Mouse (Mus musculus) forebrain, embryonic 12.5 days (tissue): ENCODE results near the gene Olfr1043. TPM values are rescaled to one million over a fixed set of nuclear protein-coding genes. Genes with fewer than 3 reads are reported as not detected.
"Not testable (repeated sequence)": the region's sequence is repeated elsewhere in the genome, so short reads cannot be mapped to it uniquely, and the experiment has no call there.

ENCODE experiments used
- ATAC-seq: fragments of 200-750 bp; cut with Nextera tagmentation; 2 replicates; pipeline ENCODE4 v1.8.0; 2017; ENCODE audit warnings: moderate TSS enrichment; ENCODE audit not compliant: low FRiP score
- H3K27ac ChIP-seq: fragments of 300-500 bp; sonication (generic); 2 replicates; pipeline ENCODE4 v1.5.1; 2016; ENCODE audit warnings: mild to moderate bottlenecking
- H3K27me3 ChIP-seq: fragments of 300-500 bp; sonication (generic); 2 replicates; pipeline ENCODE4 v1.6.1; 2016; ENCODE audit warnings: mild to moderate bottlenecking
- H3K36me3 ChIP-seq: fragments of 300-500 bp; sonication (generic); replicated peaks from 2 replicates; pipeline ENCODE4 v1.6.1; 2016; ENCODE audit warnings: mild to moderate bottlenecking
- H3K4me1 ChIP-seq: fragments of 300-500 bp; sonication (generic); 2 replicates; pipeline ENCODE4 v1.6.1; 2016
- H3K4me2 ChIP-seq: fragments of 300-500 bp; sonication (generic); 2 replicates; pipeline ENCODE4 v1.6.1; 2016; ENCODE audit warnings: mild to moderate bottlenecking, moderate library complexity
- H3K4me3 ChIP-seq: fragments of 300-500 bp; sonication (generic); replicated peaks from 2 replicates; pipeline ENCODE4 v1.5.1; 2016; ENCODE audit warnings: mild to moderate bottlenecking
- H3K9ac ChIP-seq: fragments of 300-500 bp; sonication (generic); 2 replicates; pipeline ENCODE4 v1.6.1; 2016; ENCODE audit warnings: mild to moderate bottlenecking
- H3K9me3 ChIP-seq: fragments of 300-500 bp; sonication (generic); 2 replicates; pipeline ENCODE4 v1.6.1; 2016
- WGBS: fragments of 180-500 bp; shearing (Covaris S2); methylation state at CpG from one replicate; pipeline ENCODE4 v1.1.7; 2016; 5-methylcytosine and 5-hydroxymethylcytosine counted together
- polyA plus RNA-seq: library from polyadenylated mRNA; unstranded; fragments of >200 nt; fragmentation: Nextera tagmentation; extraction: Ambion mirVana; gene quantifications from 2 replicates; pipeline ENCODE4 v1.2.1, GENCODE M21; 2016

The Olfr1043 gene
- not detected in 2 replicates for polyA plus RNA-seq

DNA sequence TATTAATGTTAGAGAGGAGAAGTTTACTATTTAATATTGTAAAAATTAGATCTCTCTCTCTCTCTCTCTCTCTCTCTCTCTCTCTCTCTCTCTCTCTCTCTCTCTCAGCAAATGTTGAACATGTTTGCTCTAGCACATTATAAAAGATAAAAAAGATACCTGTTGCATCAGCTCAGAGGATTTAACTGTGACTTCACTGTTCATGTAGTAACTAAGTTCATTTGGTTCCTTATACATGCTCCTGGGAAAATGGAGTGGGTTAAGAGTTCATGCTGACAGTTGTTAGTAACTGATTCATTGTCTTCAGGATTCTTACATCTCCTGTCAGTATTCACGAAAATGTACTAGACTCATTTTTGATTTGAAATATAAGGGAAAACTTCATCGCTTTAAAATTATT lies at the start of gene Olfr1043:
Olfr1043 (minus strand) TSS at position 101 of the 400 bp plus-strand sequence.
- Histone ChIP-seq H3K36me3 (no peaks in the 10 kb centered on the region), H3K9me3 (no peaks in the 10 kb centered on the region), H3K27ac (no peak within 1 kb of the TSS), H3K9ac (no peak within 1 kb of the TSS), H3K4me1 (no peaks in the 10 kb centered on the region), H3K4me2 (no peak within 1 kb of the TSS), H3K4me3 (no peak within 1 kb of the TSS), H3K27me3 (no peaks in the 10 kb centered on the region)
- no peak for ATAC-seq
- 90% methylated on average over 2 of the region's 2 CpGs for WGBS

DNA sequence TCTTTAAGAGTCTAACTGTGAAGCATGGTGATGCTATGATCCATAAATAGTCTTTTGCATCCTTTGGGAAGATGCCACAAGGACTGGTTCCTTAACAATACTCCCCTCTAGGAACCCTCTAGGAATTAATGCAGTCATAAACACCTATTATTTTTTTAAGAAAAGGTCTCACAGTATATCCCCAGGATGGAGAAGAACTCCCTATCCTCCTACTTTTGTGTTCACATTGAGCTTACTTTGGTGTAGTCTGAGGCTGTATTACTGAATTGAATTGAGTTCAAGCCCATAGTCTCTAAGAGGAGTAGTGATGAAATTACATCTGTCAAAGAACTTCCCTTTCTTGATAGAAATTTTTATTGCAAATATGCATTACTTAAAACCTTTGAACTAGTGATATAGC lies 35.6 kb upstream of the Olfr1043 start, which contains the start of gene Olfr1045:
Olfr1045 (minus strand) TSS at position 101 of the 400 bp plus-strand sequence.
- Histone ChIP-seq H3K27ac (no peak within 1 kb of the TSS), H3K9ac (no peak within 1 kb of the TSS), H3K4me1 (no peaks in the 10 kb centered on the region), H3K4me2 (no peak within 1 kb of the TSS), H3K27me3 (no peaks in the 10 kb centered on the region), H3K4me3 (no peak within 1 kb of the TSS), H3K36me3 (no peaks in the 10 kb centered on the region), H3K9me3 (no peaks in the 10 kb centered on the region)
- no peak for ATAC-seq

DNA sequence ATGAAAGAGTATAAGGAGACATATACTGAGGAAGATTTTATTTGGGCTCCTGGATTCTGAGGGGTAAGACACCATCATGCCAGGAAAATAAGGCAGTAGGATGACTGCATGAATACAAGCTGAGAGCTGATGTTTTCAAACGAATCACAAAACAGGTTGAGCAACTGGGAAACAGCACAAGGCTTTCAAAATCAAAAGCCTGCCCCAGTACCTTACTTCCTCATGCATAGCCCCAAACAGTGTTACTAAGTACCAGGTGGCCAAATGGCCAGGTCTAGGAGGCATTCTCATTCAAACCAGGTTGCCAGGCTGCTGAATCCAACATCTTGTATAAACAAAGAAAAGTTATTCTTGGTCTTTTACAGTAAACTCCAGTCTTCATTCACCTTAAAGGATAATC lies 28.5 kb upstream of the Olfr1043 start:
- Histone ChIP-seq H3K27me3 (no peaks in the 10 kb centered on the region), H3K27ac (no peak overlapping the region), H3K9ac (no peak overlapping the region), H3K4me2 (no peak overlapping the region), H3K9me3 (no peaks in the 10 kb centered on the region), H3K4me3 (no peak overlapping the region), H3K36me3 (no peaks in the 10 kb centered on the region), H3K4me1 (no peaks in the 10 kb centered on the region)
- 44% methylated on average over 1 of the region's 1 CpGs for WGBS
- no peak for ATAC-seq

DNA sequence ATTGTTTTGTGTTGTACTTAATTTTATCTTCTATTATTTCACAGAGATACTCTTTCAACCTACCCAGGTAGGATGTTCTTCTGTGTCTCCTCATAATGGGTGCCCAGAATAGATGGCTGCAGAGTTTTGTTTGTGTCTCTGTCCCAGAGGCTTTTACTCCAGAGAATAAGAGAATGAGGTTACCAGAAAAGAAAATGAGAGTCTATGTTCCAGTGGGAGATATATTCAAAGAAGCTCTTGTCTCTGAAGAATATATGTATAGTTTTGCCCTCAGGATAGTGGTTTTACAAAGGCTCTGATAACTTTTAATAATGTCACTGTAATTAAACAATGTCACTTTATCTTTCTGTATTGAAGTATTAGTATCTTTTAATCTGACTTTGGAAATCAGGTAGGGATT lies 18.3 kb upstream of the Olfr1043 start, which contains the start of gene Olfr52:
Olfr52 (minus strand) TSS at position 101 of the 400 bp plus-strand sequence.
- H3K27ac ChIP-seq: no peak within 1 kb of the TSS
- H3K4me2 ChIP-seq: no peak within 1 kb of the TSS
- no peak for ATAC-seq
- no peak within 1 kb of the TSS for H3K4me3 ChIP-seq
- H3K4me1 ChIP-seq: no peaks in the 10 kb centered on the region
- H3K9me3 ChIP-seq: no peaks in the 10 kb centered on the region
- no peak within 1 kb of the TSS for H3K9ac ChIP-seq
- no peaks in the 10 kb centered on the region for H3K36me3 ChIP-seq
- H3K27me3 ChIP-seq: no peaks in the 10 kb centered on the region

DNA sequence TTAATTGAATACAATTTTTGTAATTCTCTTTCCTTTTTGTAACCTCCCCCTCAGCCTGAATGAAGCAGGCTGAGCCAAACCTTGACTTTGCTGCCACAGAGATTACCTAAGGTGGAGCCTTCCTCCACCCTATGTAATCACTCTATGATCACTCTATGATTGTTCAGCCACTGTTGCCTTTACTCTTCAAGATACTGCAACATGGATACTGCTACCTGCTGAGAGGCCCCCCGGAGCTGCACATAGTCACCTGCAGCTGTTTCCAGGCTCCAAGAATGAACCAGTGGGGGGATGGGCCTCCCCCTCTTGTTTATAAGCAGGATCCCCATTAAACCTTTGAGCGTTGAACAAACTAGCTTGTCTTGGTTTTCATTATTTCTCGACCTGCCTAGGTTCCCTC lies 12.6 kb upstream of the Olfr1043 start:
- no peaks in the 10 kb centered on the region for H3K36me3 ChIP-seq
- H3K9me3 ChIP-seq: no peaks in the 10 kb centered on the region
- H3K4me1 ChIP-seq: no peaks in the 10 kb centered on the region
- no peak for ATAC-seq
- H3K27ac ChIP-seq: no peak overlapping the region
- 77% methylated on average over 3 of the region's 3 CpGs for WGBS
- no peak overlapping the region for H3K4me2 ChIP-seq
- H3K4me3 ChIP-seq: no peak overlapping the region
- H3K9ac ChIP-seq: no peak overlapping the region
- no peaks in the 10 kb centered on the region for H3K27me3 ChIP-seq

DNA sequence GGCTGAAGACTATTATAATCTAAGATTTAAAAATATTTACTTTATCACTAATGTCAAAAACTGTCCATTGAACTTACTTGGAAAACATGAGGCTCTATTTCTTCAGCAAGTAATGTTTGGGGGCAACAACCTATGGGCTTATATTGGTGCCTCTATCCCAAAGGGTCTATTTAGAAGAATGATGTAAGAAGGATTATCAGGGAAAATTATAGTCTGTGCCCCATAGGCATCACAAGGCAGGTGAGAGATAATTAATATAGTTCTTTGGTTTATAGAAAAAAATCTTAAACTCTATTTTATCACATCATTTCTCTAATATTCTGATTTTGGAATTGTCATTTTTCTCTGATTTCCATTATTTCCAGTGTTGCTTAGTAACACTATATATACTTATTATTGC lies 10.4 kb upstream of the Olfr1043 start, which contains the start of gene Olfr1044:
Olfr1044 (minus strand) TSS at position 101 of the 400 bp plus-strand sequence.
- no peak within 1 kb of the TSS for H3K9ac ChIP-seq
- H3K4me2 ChIP-seq: no peak within 1 kb of the TSS
- no peaks in the 10 kb centered on the region for H3K36me3 ChIP-seq
- no peak within 1 kb of the TSS for H3K27ac ChIP-seq
- no peaks in the 10 kb centered on the region for H3K9me3 ChIP-seq
- H3K4me3 ChIP-seq: no peak within 1 kb of the TSS
- H3K4me1 ChIP-seq: no peaks in the 10 kb centered on the region
- no peak for ATAC-seq
- H3K27me3 ChIP-seq: no peaks in the 10 kb centered on the region

DNA sequence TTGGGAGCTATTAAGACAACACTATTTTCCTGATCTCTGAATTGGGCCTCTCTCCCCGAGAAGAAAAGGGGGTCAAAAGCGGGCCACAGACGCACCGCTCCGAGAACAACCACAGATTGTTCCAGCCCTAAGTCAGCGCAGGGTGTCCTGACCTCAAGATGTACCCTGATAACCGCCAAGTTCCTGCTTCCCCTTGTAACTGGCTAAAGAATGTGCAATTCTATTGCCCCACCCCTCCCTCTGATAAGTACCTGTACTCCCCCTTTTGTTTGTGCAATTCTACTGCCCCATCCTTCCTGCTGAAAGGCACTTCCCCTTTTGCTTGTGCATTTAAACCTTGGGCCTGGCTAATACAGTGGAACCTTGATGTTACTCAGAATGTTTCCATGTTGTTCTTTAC lies 8.1 kb upstream of the Olfr1043 start:
- H3K4me2 ChIP-seq, H3K4me1 ChIP-seq, H3K9ac ChIP-seq, H3K27ac ChIP-seq, ATAC-seq, H3K36me3 ChIP-seq, H3K27me3 ChIP-seq, H3K4me3 ChIP-seq, H3K9me3 ChIP-seq: not testable (repeated sequence)
- 86% methylated on average over 7 of the region's 7 CpGs for WGBS

DNA sequence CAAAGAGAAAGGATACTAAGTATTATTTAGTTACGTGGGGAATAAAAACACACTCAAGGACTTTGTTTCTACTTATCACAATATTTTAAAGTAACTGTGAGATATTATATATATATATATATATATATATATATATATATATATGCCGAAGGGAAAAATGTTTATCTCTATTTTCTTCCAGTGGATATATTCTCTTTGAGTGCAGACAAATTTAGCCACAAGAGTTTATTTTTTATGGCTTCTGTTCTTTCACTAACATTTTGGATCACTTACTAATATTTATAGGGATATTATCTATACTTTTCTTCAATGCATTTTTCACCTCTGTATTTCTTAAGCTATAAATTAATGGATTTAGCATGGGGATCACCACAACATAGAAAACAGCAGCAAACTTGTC lies 5.6 kb downstream of the Olfr1043 start, which contains the start of gene Olfr1042:
Olfr1042 (minus strand) TSS at position 101 of the 400 bp plus-strand sequence.
- Histone ChIP-seq H3K27me3 (no peaks in the 10 kb centered on the region), H3K36me3 (no peaks in the 10 kb centered on the region), H3K9me3 (no peaks in the 10 kb centered on the region), H3K4me2 (no peak within 1 kb of the TSS), H3K27ac (no peak within 1 kb of the TSS), H3K9ac (no peak within 1 kb of the TSS), H3K4me1 (no peaks in the 10 kb centered on the region), H3K4me3 (no peak within 1 kb of the TSS)
- 94% methylated on average over 2 of the region's 2 CpGs for WGBS
- ATAC-seq: no peak

DNA sequence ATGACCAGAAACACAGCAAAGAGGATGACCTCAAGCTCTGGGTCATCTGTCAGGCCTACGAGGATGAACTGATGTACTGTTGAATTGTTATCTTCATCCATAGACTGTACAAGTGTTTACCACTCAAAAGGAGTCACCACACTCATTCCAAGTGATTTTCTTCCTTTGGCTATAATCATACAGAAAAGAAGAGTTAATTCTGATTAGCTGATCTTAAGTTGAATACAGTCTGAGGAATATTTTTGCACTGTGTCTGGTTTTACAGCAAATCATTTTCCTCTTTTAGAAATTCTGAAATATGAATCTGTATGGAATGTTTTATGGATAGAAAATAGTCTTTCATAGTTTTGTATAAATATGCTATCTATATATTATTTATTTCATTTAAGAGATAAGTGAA lies 20.7 kb downstream of the Olfr1043 start, which contains the start of gene Olfr1040:
Olfr1040 (minus strand) TSS at position 101 of the 400 bp plus-strand sequence.
- no peaks in the 10 kb centered on the region; the same call in 1 of the 2 replicates for H3K9me3 ChIP-seq
- no peak within 1 kb of the TSS for H3K9ac ChIP-seq
- H3K4me1 ChIP-seq: no peaks in the 10 kb centered on the region
- no peak for ATAC-seq
- H3K27me3 ChIP-seq: no peaks in the 10 kb centered on the region
- H3K4me3 ChIP-seq: no peak within 1 kb of the TSS
- no peak within 1 kb of the TSS for H3K27ac ChIP-seq
- no peaks in the 10 kb centered on the region for H3K36me3 ChIP-seq
- WGBS: 85% methylated on average over 1 of the region's 1 CpGs
- H3K4me2 ChIP-seq: no peak within 1 kb of the TSS

DNA sequence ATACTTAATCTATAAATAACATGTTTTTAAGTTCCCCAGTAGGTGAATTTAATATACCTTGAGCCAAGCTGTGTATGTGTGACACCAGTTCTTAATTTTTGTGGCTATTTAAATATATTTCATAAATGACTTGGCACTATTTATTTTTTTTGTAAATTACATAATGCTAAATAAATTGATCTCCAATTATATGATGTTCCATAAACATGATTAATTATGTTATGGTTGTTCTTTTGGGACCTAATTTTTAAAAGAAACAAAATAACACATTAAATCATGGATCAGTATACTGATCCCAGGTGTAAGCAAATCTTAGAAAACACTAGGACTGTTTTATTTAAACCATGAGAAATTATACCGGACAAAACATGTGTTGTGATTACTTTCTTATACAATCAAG lies 31.5 kb downstream of the Olfr1043 start, which contains the start of gene Olfr1039:
Olfr1039 (minus strand) TSS at position 101 of the 400 bp plus-strand sequence.
- Histone ChIP-seq H3K9ac (no peak within 1 kb of the TSS), H3K4me3 (no peak within 1 kb of the TSS), H3K9me3 (no peaks in the 10 kb centered on the region), H3K36me3 (no peaks in the 10 kb centered on the region), H3K4me2 (no peak within 1 kb of the TSS), H3K27me3 (no peaks in the 10 kb centered on the region), H3K27ac (no peak within 1 kb of the TSS), H3K4me1 (no peaks in the 10 kb centered on the region)
- 92% methylated on average over 1 of the region's 1 CpGs for WGBS
- no peak for ATAC-seq

Other genes with a start within 250 kb of the Olfr1043 start
- not detected in 2 replicates for gene Olfr1026, start 246.0 kb downstream of the Olfr1043 start, polyA plus RNA-seq
- gene Olfr1028, start 217.1 kb downstream of the Olfr1043 start, polyA plus RNA-seq: not detected in 2 replicates
- not detected in 2 replicates for gene Olfr1029, start 193.6 kb downstream of the Olfr1043 start, polyA plus RNA-seq
- not detected in 2 replicates for gene Olfr1030, start 188.2 kb downstream of the Olfr1043 start, polyA plus RNA-seq
- not detected in 2 replicates for gene Olfr1031, start 177.2 kb downstream of the Olfr1043 start, polyA plus RNA-seq
- gene Olfr1032, start 162.0 kb downstream of the Olfr1043 start, polyA plus RNA-seq: not detected in 2 replicates
- not detected in 2 replicates for gene Olfr1033, start 146.9 kb downstream of the Olfr1043 start, polyA plus RNA-seq
- not detected in 2 replicates for gene Olfr1034, start 121.7 kb downstream of the Olfr1043 start, polyA plus RNA-seq
- gene Olfr1036, start 93.5 kb downstream of the Olfr1043 start, polyA plus RNA-seq: not detected in 2 replicates
- not detected in 2 replicates for gene Olfr1037, start 80.1 kb downstream of the Olfr1043 start, polyA plus RNA-seq
- gene Olfr1039, start 31.6 kb downstream of the Olfr1043 start, polyA plus RNA-seq: not detected in 2 replicates
- gene Olfr1040, start 20.8 kb downstream of the Olfr1043 start, polyA plus RNA-seq: not detected in 2 replicates
- gene Olfr1042, start 5.7 kb downstream of the Olfr1043 start, polyA plus RNA-seq: not detected in 2 replicates
- not detected in 2 replicates for gene Olfr1044, start 10.3 kb upstream of the Olfr1043 start, polyA plus RNA-seq
- gene Olfr52, start 18.2 kb upstream of the Olfr1043 start, polyA plus RNA-seq: not detected in 2 replicates
- not detected in 2 replicates for gene Olfr1045, start 35.5 kb upstream of the Olfr1043 start, polyA plus RNA-seq
- gene Olfr1046, start 51.8 kb upstream of the Olfr1043 start, polyA plus RNA-seq: not detected in 2 replicates
- not detected in 2 replicates for gene Olfr1047, start 63.9 kb upstream of the Olfr1043 start, polyA plus RNA-seq
- gene Olfr1048, start 72.8 kb upstream of the Olfr1043 start, polyA plus RNA-seq: not detected in 2 replicates
- not detected in 2 replicates for gene Olfr1049, start 90.8 kb upstream of the Olfr1043 start, polyA plus RNA-seq
- not detected in 2 replicates for gene Olfr1051, start 111.6 kb upstream of the Olfr1043 start, polyA plus RNA-seq
- gene Olfr1052, start 124.9 kb upstream of the Olfr1043 start, polyA plus RNA-seq: not detected in 2 replicates
- not detected in 2 replicates for gene Olfr1053, start 147.8 kb upstream of the Olfr1043 start, polyA plus RNA-seq
- not detected in 2 replicates for gene Olfr1054, start 167.9 kb upstream of the Olfr1043 start, polyA plus RNA-seq
- not detected in 2 replicates for gene Olfr1055, start 182.8 kb upstream of the Olfr1043 start, polyA plus RNA-seq
- gene Olfr1056, start 194.9 kb upstream of the Olfr1043 start, polyA plus RNA-seq: not detected in 2 replicates
- gene Olfr1057, start 210.9 kb upstream of the Olfr1043 start, polyA plus RNA-seq: not detected in 2 replicates
- gene Olfr1058, start 221.0 kb upstream of the Olfr1043 start, polyA plus RNA-seq: not detected in 2 replicates
- gene Olfr1061, start 246.5 kb upstream of the Olfr1043 start, polyA plus RNA-seq: not detected in 2 replicates